Mouse (Mus musculus): ENCODE measurements around the gene Mypop.
A peak's percentile ranks its signal among the peaks of the same experiment; 100 is the strongest.

The Mypop gene

GRCm38 (mm10) chr7:18970956-18971355, 20.1 kb upstream of the Mypop start:
- Histone ChIP-seq H3K36me3 (ENCODE audit: insufficient read depth, low read length) (no peaks in the 10 kb centered on the region), H3K4me1 (replicated peaks; ENCODE audit: low read depth, low read length) (no peaks in the 10 kb centered on the region), H3K27me3 (ENCODE audit: insufficient read depth, low read length) (peaks cover 32% of the 10 kb centered on the region), H3K4me3 (replicated peaks; ENCODE audit: low read length) (no peak overlapping the region), H3K9me3 (ENCODE audit: low read length) (no peaks in the 10 kb centered on the region)
- peak; percentile 53 for TF ChIP-seq CTCF (conservative IDR thresholded peaks at IDR 0.05; ENCODE audit: low read length)
- no peak for TF ChIP-seq POU5F1 (IDR thresholded peaks at IDR 0.05; ENCODE audit: borderline replicate concordance, low read length)
- no peak for TF ChIP-seq NANOG (IDR thresholded peaks at IDR 0.05; ENCODE audit: borderline replicate concordance, low read length)

GRCm38 (mm10) chr7:18978381-18978780, 12.7 kb upstream of the Mypop start:
- Histone ChIP-seq H3K4me3 (replicated peaks; ENCODE audit: low read length) (no peak overlapping the region), H3K9me3 (ENCODE audit: low read length) (no peaks in the 10 kb centered on the region), H3K4me1 (replicated peaks; ENCODE audit: low read depth, low read length) (peaks cover 3% of the 10 kb centered on the region), H3K36me3 (ENCODE audit: insufficient read depth, low read length) (no peaks in the 10 kb centered on the region), H3K27me3 (ENCODE audit: insufficient read depth, low read length) (peaks cover 22% of the 10 kb centered on the region)
- no peak for TF ChIP-seq CTCF (conservative IDR thresholded peaks at IDR 0.05; ENCODE audit: low read length)
- TF ChIP-seq POU5F1 (IDR thresholded peaks at IDR 0.05; ENCODE audit: borderline replicate concordance, low read length), result no peak
- TF ChIP-seq NANOG (IDR thresholded peaks at IDR 0.05; ENCODE audit: borderline replicate concordance, low read length), result no peak

- TF ChIP-seq POU5F1 (IDR thresholded peaks at IDR 0.05; ENCODE audit: borderline replicate concordance, low read length), result no peak
- TF ChIP-seq CTCF (conservative IDR thresholded peaks at IDR 0.05; ENCODE audit: low read length), result no peak
- no peak for TF ChIP-seq NANOG (IDR thresholded peaks at IDR 0.05; ENCODE audit: borderline replicate concordance, low read length)
- Histone ChIP-seq H3K9me3 (ENCODE audit: low read length) (no peaks in the 10 kb centered on the region), H3K4me1 (replicated peaks; ENCODE audit: low read depth, low read length) (peaks cover 12% of the 10 kb centered on the region), H3K36me3 (ENCODE audit: insufficient read depth, low read length) (no peaks in the 10 kb centered on the region), H3K4me3 (replicated peaks; ENCODE audit: low read length) (no peak overlapping the region), H3K27me3 (ENCODE audit: insufficient read depth, low read length) (peaks cover 33% of the 10 kb centered on the region)
These were observed 4.5 kb upstream of the Mypop start for GRCm38 (mm10) chr7:18986503-18986902.

GRCm38 (mm10) chr7:18987100-18987499, 3.9 kb upstream of the Mypop start, which contains the start of gene Nanos2:
Gene Nanos2 (plus strand): TSS chr7:18987400.
- H3K27me3 ChIP-seq (ENCODE audit: insufficient read depth, low read length), result peaks cover 39% of the 10 kb centered on the region

GRCm38 (mm10) chr7:18987747-18988146, 3.3 kb upstream of the Mypop start:
- TF ChIP-seq CTCF (conservative IDR thresholded peaks at IDR 0.05; ENCODE audit: low read length), result no peak
- no peak for TF ChIP-seq POU5F1 (IDR thresholded peaks at IDR 0.05; ENCODE audit: borderline replicate concordance, low read length)
- no peak for TF ChIP-seq NANOG (IDR thresholded peaks at IDR 0.05; ENCODE audit: borderline replicate concordance, low read length)
- no peak overlapping the region for H3K4me3 ChIP-seq (replicated peaks; ENCODE audit: low read length)
- H3K36me3 ChIP-seq (ENCODE audit: insufficient read depth, low read length), result no peaks in the 10 kb centered on the region
- peaks cover 45% of the 10 kb centered on the region for H3K27me3 ChIP-seq (ENCODE audit: insufficient read depth, low read length)
- H3K4me1 ChIP-seq (replicated peaks; ENCODE audit: low read depth, low read length), result peaks cover 17% of the 10 kb centered on the region
- H3K9me3 ChIP-seq (ENCODE audit: low read length), result no peaks in the 10 kb centered on the region

More at GRCm38 (mm10) chr7:18987100-18987499, 3.9 kb upstream of the Mypop start, which contains the start of gene Nanos2:
- TF ChIP-seq CTCF (conservative IDR thresholded peaks at IDR 0.05; ENCODE audit: low read length) (no peak), POU5F1 (IDR thresholded peaks at IDR 0.05; ENCODE audit: borderline replicate concordance, low read length) (no peak), NANOG (IDR thresholded peaks at IDR 0.05; ENCODE audit: borderline replicate concordance, low read length) (no peak)
- Histone ChIP-seq H3K4me3 (replicated peaks; ENCODE audit: low read length) (no peak within 1 kb of the TSS), H3K36me3 (ENCODE audit: insufficient read depth, low read length) (no peaks in the 10 kb centered on the region), H3K9me3 (ENCODE audit: low read length) (no peaks in the 10 kb centered on the region), H3K4me1 (replicated peaks; ENCODE audit: low read depth, low read length) (peaks cover 15% of the 10 kb centered on the region)

- Histone ChIP-seq H3K4me3 (replicated peaks; ENCODE audit: low read length) (no peak overlapping the region), H3K4me1 (replicated peaks; ENCODE audit: low read depth, low read length) (peaks cover 22% of the 10 kb centered on the region), H3K27me3 (ENCODE audit: insufficient read depth, low read length) (peaks cover 56% of the 10 kb centered on the region), H3K9me3 (ENCODE audit: low read length) (no peaks in the 10 kb centered on the region), H3K36me3 (ENCODE audit: insufficient read depth, low read length) (peaks cover 4% of the 10 kb centered on the region; the same call in 1 of the 2 replicates)
- TF ChIP-seq NANOG (IDR thresholded peaks at IDR 0.05; ENCODE audit: borderline replicate concordance, low read length) (no peak), POU5F1 (IDR thresholded peaks at IDR 0.05; ENCODE audit: borderline replicate concordance, low read length) (no peak), CTCF (conservative IDR thresholded peaks at IDR 0.05; ENCODE audit: low read length) (no peak)
These were observed 2.3 kb upstream of the Mypop start for GRCm38 (mm10) chr7:18988780-18989179.

- Histone ChIP-seq H3K36me3 (ENCODE audit: insufficient read depth, low read length) (peaks cover 6% of the 10 kb centered on the region; the same call in 1 of the 2 replicates), H3K9me3 (ENCODE audit: low read length) (no peaks in the 10 kb centered on the region), H3K27me3 (ENCODE audit: insufficient read depth, low read length) (peaks cover 60% of the 10 kb centered on the region), H3K4me3 (replicated peaks; ENCODE audit: low read length) (peak overlapping the region; percentile 80), H3K4me1 (replicated peaks; ENCODE audit: low read depth, low read length) (peaks cover 22% of the 10 kb centered on the region)
- no peak for TF ChIP-seq NANOG (IDR thresholded peaks at IDR 0.05; ENCODE audit: borderline replicate concordance, low read length)
- no peak for TF ChIP-seq POU5F1 (IDR thresholded peaks at IDR 0.05; ENCODE audit: borderline replicate concordance, low read length)
- TF ChIP-seq CTCF (conservative IDR thresholded peaks at IDR 0.05; ENCODE audit: low read length), result no peak
These were observed 1.1 kb upstream of the Mypop start for GRCm38 (mm10) chr7:18989995-18990394.

GRCm38 (mm10) chr7:18991660-18992293, 732 bp downstream of the Mypop start:
- TF ChIP-seq CTCF (conservative IDR thresholded peaks at IDR 0.05; ENCODE audit: low read length) (no peak), NANOG (IDR thresholded peaks at IDR 0.05; ENCODE audit: borderline replicate concordance, low read length) (no peak), POU5F1 (IDR thresholded peaks at IDR 0.05; ENCODE audit: borderline replicate concordance, low read length) (no peak)
- Histone ChIP-seq H3K36me3 (ENCODE audit: insufficient read depth, low read length) (peaks cover 22% of the 10 kb centered on the region), H3K9me3 (ENCODE audit: low read length) (no peaks in the 10 kb centered on the region), H3K4me3 (replicated peaks; ENCODE audit: low read length) (peak overlapping the region; percentile 80), H3K4me1 (replicated peaks; ENCODE audit: low read depth, low read length) (peaks cover 22% of the 10 kb centered on the region), H3K27me3 (ENCODE audit: insufficient read depth, low read length) (peaks cover 57% of the 10 kb centered on the region)

Data from E14TG2a.4 (cell line).